Mouse (Mus musculus) heart, adult 18-20 months (tissue): ENCODE data around the gene Gtf2a2. TPM values are rescaled to one million over a fixed set of nuclear protein-coding genes. Genes with fewer than 3 reads are reported as not detected.

Source experiments
- DNase-seq, 2 experiments: peaks; one replicate each; pipeline ENCODE4 v3.0.0; 2021 to 2022; ENCODE audit warnings: mixed read lengths in 1 of 2
- long read RNA-seq, 2 experiments: library from polyadenylated mRNA; stranded (forward); transcript quantifications; one replicate each; pipeline ENCODE4 v2.0.0; 2021
- total RNA-seq, 2 experiments: library from RNA; stranded (reverse); gene quantifications; 2 replicates each; pipeline ENCODE4 v1.2.3; 2021

The Gtf2a2 gene
- 10 to 100 TPM; 50.2 to 56.3 TPM for total RNA-seq
- long read RNA-seq, experiment 1, transcript Gtf2a2-202 (5 exons, 893 nt), result major isoform, 37 of 47 reads
- long read RNA-seq, experiment 1, partial matches to known transcripts, result 0 of 47 reads
- long read RNA-seq, experiment 1, other reads (novel, unspliced or antisense), result 5 of 47 reads
- long read RNA-seq, experiment 2, transcript Gtf2a2-202 (5 exons, 893 nt), result major isoform, 21 of 28 reads
- long read RNA-seq, experiment 2, partial matches to known transcripts, result 0 of 28 reads
- long read RNA-seq, experiment 2, other reads (novel, unspliced or antisense), result 5 of 28 reads

- peak; percentile 94 to 97 for DNase-seq
Observed at GRCm38 (mm10) chr9:70012408-70012901, at the start of gene Gtf2a2. Gene Gtf2a2 (plus strand): TSS chr9:70012550.

DNA sequence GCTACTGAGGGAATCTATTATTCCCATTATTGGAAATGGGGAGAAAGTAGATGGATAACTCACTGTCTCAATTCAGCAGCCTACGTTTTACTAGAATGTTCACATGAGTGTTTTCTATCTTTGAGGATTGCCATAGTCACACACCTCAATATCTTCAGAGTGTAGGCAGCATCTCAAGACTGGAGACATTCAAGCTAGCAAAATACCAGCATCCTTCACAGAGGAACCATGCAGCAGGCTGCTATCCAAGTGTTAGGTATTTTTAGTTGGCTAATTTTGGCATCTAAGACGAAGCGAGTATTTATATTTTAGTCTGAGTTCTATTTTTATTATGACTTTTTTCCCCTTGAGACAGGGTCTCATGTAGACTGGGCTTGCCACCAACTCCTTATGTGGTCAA lies 48.0 kb upstream of the Gtf2a2 start:
- DNase-seq, result peak; percentile 20

DNA sequence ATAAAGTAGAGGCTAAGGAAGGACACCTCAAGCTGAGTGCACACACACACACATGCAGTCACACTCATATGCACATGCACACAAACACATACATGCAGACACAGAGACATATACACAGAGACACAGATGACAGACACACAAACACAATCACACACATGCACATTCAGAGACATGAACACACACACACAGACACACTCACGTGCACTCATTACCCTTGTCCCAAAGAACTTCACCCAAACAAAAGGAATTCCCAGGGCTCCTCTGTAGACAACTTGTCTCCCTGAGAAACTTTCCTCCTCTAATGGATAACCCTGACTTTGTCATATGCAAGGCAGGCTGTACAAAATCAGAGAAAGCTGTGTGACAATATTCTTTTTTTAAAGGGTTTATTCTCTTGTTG lies 26.8 kb upstream of the Gtf2a2 start:
- no peak for DNase-seq

GRCm38 (mm10) chr9:69986063-69986462 lies 26.3 kb upstream of the Gtf2a2 start:
- no peak for DNase-seq

- no peak for DNase-seq
Observed at GRCm38 (mm10) chr9:69986571-69986970, 25.8 kb upstream of the Gtf2a2 start.

DNA sequence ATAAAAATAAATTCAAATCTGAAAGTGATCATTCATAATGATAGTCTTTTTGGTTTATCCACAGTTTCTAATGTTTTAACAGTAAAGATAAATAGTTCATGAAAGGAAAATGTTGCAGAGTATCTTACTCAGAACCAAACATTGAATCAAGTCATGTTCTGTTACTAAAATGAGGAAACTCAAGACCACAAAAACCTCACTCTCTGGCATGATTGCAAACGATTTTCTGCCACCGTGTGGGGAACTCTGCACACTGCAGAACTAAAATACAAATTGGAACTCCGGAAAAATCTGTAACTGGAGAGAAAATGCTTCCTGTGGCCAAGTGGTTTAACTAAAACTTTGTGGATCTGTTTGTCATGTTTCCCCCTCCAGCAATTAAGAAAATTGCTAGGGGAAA lies 24.8 kb upstream of the Gtf2a2 start:
- DNase-seq, result peak; percentile 69 to 86

- no peak for DNase-seq
Observed at GRCm38 (mm10) chr9:69988706-69989302, 23.5 kb upstream of the Gtf2a2 start.

GRCm38 (mm10) chr9:69989303-69990121 lies 22.8 kb upstream of the Gtf2a2 start, which contains the start of gene Bnip2:
Gene Bnip2 (plus strand): TSS chr9:69989466.
- peak; percentile 97 for DNase-seq

DNA sequence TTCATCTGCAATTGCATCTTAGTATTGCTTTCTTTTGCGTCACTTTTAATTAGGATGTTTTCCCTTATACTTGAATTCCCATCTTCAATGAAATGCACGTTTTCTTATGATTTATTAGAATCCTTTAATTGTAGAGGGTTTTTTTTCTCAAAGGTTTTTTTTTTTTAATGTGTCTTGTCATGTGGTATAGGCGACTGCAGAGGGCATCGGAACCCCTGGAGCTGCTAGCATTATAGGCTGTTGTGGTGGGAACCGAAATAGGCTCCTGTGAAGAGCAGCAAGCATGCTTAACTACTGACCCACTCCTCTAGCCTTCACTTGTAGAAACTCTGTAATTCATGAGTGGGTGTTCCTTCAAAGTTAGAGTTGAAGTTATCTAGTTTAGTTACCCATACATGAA lies 22.0 kb upstream of the Gtf2a2 start:
- no peak for DNase-seq

- peak in 1 of 2 experiments; percentile 47 for DNase-seq
Observed at GRCm38 (mm10) chr9:69992841-69993277, 19.5 kb upstream of the Gtf2a2 start.

- no peak for DNase-seq
Observed at GRCm38 (mm10) chr9:69993479-69993878, 18.9 kb upstream of the Gtf2a2 start.

GRCm38 (mm10) chr9:69994547-69994946 lies 17.8 kb upstream of the Gtf2a2 start:
- no peak for DNase-seq

- no peak for DNase-seq
Observed at GRCm38 (mm10) chr9:69999318-69999717, 13.0 kb upstream of the Gtf2a2 start.

DNA sequence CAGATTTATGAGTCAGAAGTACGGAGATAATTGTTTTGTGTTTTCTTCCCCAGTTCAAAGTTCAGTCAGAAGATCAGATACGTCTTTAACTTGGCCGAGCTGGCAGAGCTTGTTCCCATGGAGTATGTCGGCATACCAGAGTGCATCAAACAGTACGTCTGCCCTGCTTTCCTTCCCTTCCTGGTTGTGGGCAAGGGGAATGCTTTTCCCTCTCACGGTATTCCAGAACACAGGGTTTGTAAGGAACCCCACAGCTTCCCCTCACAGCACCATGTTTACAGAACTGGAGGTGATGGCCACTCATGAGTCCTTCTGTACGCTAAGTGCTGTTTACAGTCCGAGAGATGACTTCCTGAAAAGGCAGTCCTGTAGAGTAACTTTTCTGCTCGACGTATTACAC lies 8.8 kb upstream of the Gtf2a2 start:
- DNase-seq, result no peak

DNA sequence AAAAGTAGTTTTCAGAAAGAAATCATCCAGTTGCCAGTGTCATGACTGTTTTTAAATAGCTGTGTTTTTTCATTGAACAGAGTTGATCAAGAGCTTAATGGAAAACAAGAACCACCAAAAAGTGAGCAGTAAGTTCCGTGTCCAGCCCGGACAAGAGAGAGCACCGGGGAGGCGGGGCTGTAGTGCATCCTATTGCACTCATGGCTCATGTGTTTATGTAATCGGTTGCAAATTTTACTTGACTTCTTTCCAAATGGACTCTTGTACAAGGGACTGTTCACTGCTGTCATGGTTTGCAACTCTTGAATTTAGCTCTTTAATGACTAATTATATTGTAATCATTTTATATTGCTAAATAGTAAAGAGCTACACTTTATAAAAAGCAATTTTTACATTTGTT lies 5.4 kb upstream of the Gtf2a2 start:
- DNase-seq, result no peak

- no peak for DNase-seq
Observed at GRCm38 (mm10) chr9:70007506-70008248, 4.7 kb upstream of the Gtf2a2 start.

GRCm38 (mm10) chr9:70009754-70010304 lies 2.5 kb upstream of the Gtf2a2 start:
- no peak for DNase-seq

- no peak for DNase-seq
Observed at GRCm38 (mm10) chr9:70010781-70011473, 1.4 kb upstream of the Gtf2a2 start.

- DNase-seq, result no peak
Observed at GRCm38 (mm10) chr9:70011537-70012407, 578 bp upstream of the Gtf2a2 start.

DNA sequence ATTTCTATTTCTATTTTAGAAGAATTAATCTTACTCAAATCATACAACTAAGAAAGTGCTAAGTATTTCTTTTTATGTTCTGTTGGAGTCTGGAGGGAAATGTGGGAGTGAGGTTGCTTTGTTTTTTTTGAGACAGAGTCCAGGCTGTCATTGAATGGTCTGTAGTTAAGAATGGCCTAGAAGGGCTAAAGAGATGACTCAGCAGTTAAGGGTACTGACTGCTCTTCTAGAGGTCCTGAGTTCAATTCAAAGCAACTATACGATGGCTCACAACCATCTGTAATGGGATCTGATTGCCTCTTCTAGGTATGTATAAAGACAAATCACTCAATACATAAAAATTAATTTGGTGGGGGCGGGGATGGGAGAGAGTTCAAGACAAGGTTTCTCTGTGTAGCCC lies 3.3 kb downstream of the Gtf2a2 start:
- no peak for DNase-seq
